In genomic region chr19:50326151-50326550, GRCm38 (mm10) we compare ENCODE assay signal across 23 mouse cellular contexts.
"Had no signal": no experiment of that assay in that cellular context is flagged by ENCODE, and none has a peak within 500 bp of the region (broad histone marks: within the 10 kb centered on the region; RNA-seq: fewer than 3 reads in every experiment).

No protein-coding gene starts in this region.

- DNase-seq: kidney, postnatal 10 days; kidney, postnatal 4 days; layer of hippocampus, adult 9-11 months; liver; lung, adult 18-20 months; lung, postnatal 10 days; lung, postnatal 36 days; retina, postnatal 1 day; right cerebral cortex, postnatal 25 days; spleen, adult 18-20 months; thymus, postnatal 36 days had no signal

- H3K27ac ChIP-seq: limb, embryonic 10.5 days; limb, embryonic 13.5 days; liver, embryonic 12.5 days; liver, embryonic 15.5 days; lung, embryonic 15.5 days; midbrain, embryonic 10.5 days; midbrain, embryonic 13.5 days; neural tube, embryonic 13.5 days; stomach, embryonic 15.5 days had no signal

- H3K4me1 ChIP-seq: limb, embryonic 10.5 days; liver, embryonic 12.5 days; liver, embryonic 15.5 days; lung, embryonic 15.5 days; megakaryocyte, embryonic 14.5 days; midbrain, embryonic 10.5 days; midbrain, embryonic 13.5 days; neural tube, embryonic 13.5 days; stomach, embryonic 15.5 days had no signal

- ATAC-seq: liver, embryonic 12.5 days; midbrain, embryonic 13.5 days; midbrain, embryonic 16.5 days had no signal

- H3K4me2 ChIP-seq: limb, embryonic 13.5 days; liver, embryonic 12.5 days; liver, embryonic 15.5 days; lung, embryonic 15.5 days; midbrain, embryonic 13.5 days; neural tube, embryonic 13.5 days; stomach, embryonic 15.5 days had no signal

- H3K9me3 ChIP-seq: limb, embryonic 10.5 days; limb, embryonic 13.5 days; liver, embryonic 12.5 days; liver, embryonic 15.5 days; lung, embryonic 15.5 days; midbrain, embryonic 10.5 days; midbrain, embryonic 13.5 days; neural tube, embryonic 13.5 days; stomach, embryonic 15.5 days had no signal

- H3K27me3 ChIP-seq: limb, embryonic 13.5 days; liver, embryonic 12.5 days; liver, embryonic 15.5 days; lung, embryonic 15.5 days; megakaryocyte, embryonic 14.5 days; midbrain, embryonic 13.5 days; neural tube, embryonic 13.5 days; stomach, embryonic 15.5 days had no signal

- H3K36me3 ChIP-seq: limb, embryonic 10.5 days; limb, embryonic 13.5 days; liver, embryonic 12.5 days; liver, embryonic 15.5 days; lung, embryonic 15.5 days; midbrain, embryonic 10.5 days; midbrain, embryonic 13.5 days; neural tube, embryonic 13.5 days; stomach, embryonic 15.5 days had no signal

- H3K9ac ChIP-seq: limb, embryonic 13.5 days; liver, embryonic 12.5 days; liver, embryonic 15.5 days; lung, embryonic 15.5 days; midbrain, embryonic 13.5 days; neural tube, embryonic 13.5 days; stomach, embryonic 15.5 days had no signal

- H3K4me3 ChIP-seq: limb, embryonic 10.5 days; limb, embryonic 13.5 days; liver, embryonic 12.5 days; liver, embryonic 15.5 days; lung, embryonic 15.5 days; megakaryocyte, embryonic 14.5 days; midbrain, embryonic 10.5 days; midbrain, embryonic 13.5 days; myocyte; neural tube, embryonic 13.5 days; stomach, embryonic 15.5 days had no signal
